ENCODE assay signal across 8 mouse cellular contexts in genomic region chr2:125516594-125516993, GRCm38 (mm10). TPM values are rescaled to one million over a fixed set of nuclear protein-coding genes. Genes with fewer than 3 reads are reported as not detected.
A peak's percentile ranks its signal among the peaks of the same experiment; 100 is the strongest.
DNase-seq lines count a peak whose midpoint lies in the region; ATAC-seq lines count a peak whose summit lies in the region.

No protein-coding gene starts in this region.

- no peak overlapping the region for H3K9ac ChIP-seq in heart, embryonic 13.5 days
- no peak overlapping the region for H3K9ac ChIP-seq in limb, embryonic 11.5 days (ENCODE audit: low read length)

- 3% methylated on average over 4 of the region's 4 CpGs for WGBS in heart, embryonic 13.5 days
- WGBS in limb, embryonic 11.5 days, result 5% methylated on average over 4 of the region's 4 CpGs

- DNase-seq in ovary, postnatal 36 days (ENCODE audit: low spot score), result peak; percentile 53
- no peak for DNase-seq in ovary, postnatal 10 days (ENCODE audit: low spot score)
- DNase-seq in limb, embryonic 11.5 days (ENCODE audit: low spot score), result peak; percentile 75
- DNase-seq in skeletal muscle tissue, adult 2 months (ENCODE audit: low read depth, low spot score), result peak; percentile 59
- no peak for DNase-seq in right cerebral cortex, postnatal 25 days
- DNase-seq in B cell, adult 2 months, result no peak

- peak overlapping the region; percentile 82 for H3K27ac ChIP-seq in heart, embryonic 13.5 days (replicated peaks)
- H3K27ac ChIP-seq in limb, embryonic 11.5 days (replicated peaks; ENCODE audit: low read depth, low read length), result no peak overlapping the region

- H3K4me1 ChIP-seq in heart, embryonic 13.5 days, result peaks cover 26% of the 10 kb centered on the region
- no peaks in the 10 kb centered on the region for H3K4me1 ChIP-seq in limb, embryonic 11.5 days (ENCODE audit: control insufficient read depth, insufficient read depth, low read length)

- no peaks in the 10 kb centered on the region for H3K27me3 ChIP-seq in heart, embryonic 13.5 days (replicated peaks)
- H3K27me3 ChIP-seq in limb, embryonic 11.5 days (ENCODE audit: control insufficient read depth, insufficient read depth, low read length), result no peaks in the 10 kb centered on the region

- no peaks in the 10 kb centered on the region for H3K9me3 ChIP-seq in heart, embryonic 13.5 days
- no peaks in the 10 kb centered on the region for H3K9me3 ChIP-seq in limb, embryonic 11.5 days (ENCODE audit: control insufficient read depth, low read length)

- H3K4me2 ChIP-seq in heart, embryonic 13.5 days, result no peak overlapping the region
- H3K4me2 ChIP-seq in limb, embryonic 11.5 days (ENCODE audit: low read depth, severe bottlenecking), result no peak overlapping the region

- no peaks in the 10 kb centered on the region for H3K36me3 ChIP-seq in heart, embryonic 13.5 days
- H3K36me3 ChIP-seq in limb, embryonic 11.5 days (ENCODE audit: control insufficient read depth, insufficient read depth, low read length), result no peaks in the 10 kb centered on the region

- H3K4me3 ChIP-seq in heart, embryonic 13.5 days, result no peak overlapping the region
- H3K4me3 ChIP-seq in limb, embryonic 11.5 days (ENCODE audit: low read depth, low read length), result no peak overlapping the region

- ATAC-seq in heart, embryonic 13.5 days (ENCODE audit: extremely low read depth, insufficient number of reproducible peaks, low FRiP score, low TSS enrichment), result peak; percentile 52; the same call in 1 of the 2 replicates
- peak; percentile 62; the same call in 1 of the 2 replicates for ATAC-seq in limb, embryonic 11.5 days (ENCODE audit: insufficient number of reproducible peaks, low FRiP score, low TSS enrichment, low read depth)
- no peak for ATAC-seq in cerebellum, adult (ENCODE audit: insufficient number of reproducible peaks, low FRiP score, low TSS enrichment)

RNA-seq across cellular contexts. Expression of gene Fbn1, which starts 8.8 kb away (rescaled TPM):
- polyA plus RNA-seq in heart, embryonic 13.5 days (2015; fragmentation: Nextera tagmentation; extraction: Ambion mirVana), result 16.8 and 19.3 TPM in 2 replicates
- 7.8 and 8.1 TPM in 2 replicates for polyA plus RNA-seq in limb, embryonic 11.5 days (2014; fragmentation: Nextera tagmentation; extraction: Ambion mirVana)

RNA-seq across cellular contexts. Expression of gene Gm9913, which starts 11.7 kb away (rescaled TPM):
- 0.17 and 0.32 TPM in 2 replicates for polyA plus RNA-seq in heart, embryonic 13.5 days (2015; fragmentation: Nextera tagmentation; extraction: Ambion mirVana)
- 0.15 and 0.18 TPM in 2 replicates for polyA plus RNA-seq in limb, embryonic 11.5 days (2014; fragmentation: Nextera tagmentation; extraction: Ambion mirVana)

Comparison
In these comparisons a context has a peak if more than half of its experiments do, and no peak if none do; other contexts are left out.
1. DNase-seq: peak in ovary, postnatal 36 days (single experiment), limb, embryonic 11.5 days (single experiment) and skeletal muscle tissue, adult 2 months (single experiment); none in ovary, postnatal 10 days (single experiment), right cerebral cortex, postnatal 25 days (single experiment) and B cell, adult 2 months (0 of 2).